Mouse (Mus musculus): ENCODE results near the gene Slc20a1.

DNA sequence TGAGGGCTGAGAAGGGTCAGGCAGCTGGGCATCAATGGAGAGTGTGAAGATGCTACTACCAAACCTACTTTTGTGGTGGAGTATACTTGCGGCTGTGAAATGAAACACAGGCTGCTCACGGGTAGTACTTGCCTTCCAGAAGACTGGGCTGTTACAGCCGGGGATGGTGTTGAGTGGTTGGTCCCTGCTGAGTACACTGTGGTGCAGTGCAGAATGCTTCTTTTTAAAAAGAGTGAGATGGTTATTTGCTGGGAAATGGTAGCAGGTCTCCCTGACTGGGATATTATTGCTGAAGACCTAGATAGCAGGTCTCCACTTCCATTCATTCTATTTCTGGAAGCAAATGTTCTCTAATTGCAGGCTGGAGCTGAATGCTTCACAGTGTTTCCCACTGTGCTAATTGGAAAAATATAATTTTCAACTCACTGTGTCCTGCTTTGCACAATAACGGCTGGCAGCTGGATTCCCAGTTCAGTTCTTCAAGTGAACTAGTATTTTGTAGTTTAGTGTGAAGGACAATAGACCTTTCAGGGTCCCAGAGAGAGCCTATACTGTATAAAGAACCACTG is 20.1 kb downstream of the Slc20a1 start:
- no peak for TF ChIP-seq POLR2A (IDR thresholded peaks at IDR 0.05; ENCODE audit: insufficient read depth, low read depth, low read length)
- no peak for TF ChIP-seq EP300 (IDR thresholded peaks at IDR 0.05; ENCODE audit: insufficient read depth, low read depth, low read length)
